Mouse (Mus musculus) splenic B cell, adult 2 months (primary cell): ENCODE results near the gene Prkd3.
A peak's percentile ranks its signal among the peaks of the same experiment; 100 is the strongest.

Experiments
- DNase-seq: peaks from one replicate; pipeline ENCODE4 v3.0.0-alpha.2; 2011; ENCODE audit warnings: low read depth, low spot score
- H3K27me3 ChIP-seq: 2 replicates; pipeline ENCODE4 v1.6.1; 2012; ENCODE audit warnings: mild to moderate bottlenecking, low read length, moderate library complexity, mixed read lengths; ENCODE audit not compliant: control insufficient read depth, poor library complexity, insufficient read depth, severe bottlenecking
- H3K36me3 ChIP-seq: 2 replicates; pipeline ENCODE4 v1.6.1; 2012; ENCODE audit warnings: mild to moderate bottlenecking, low read length, moderate library complexity, mixed read lengths; ENCODE audit not compliant: control insufficient read depth, poor library complexity, insufficient read depth, severe bottlenecking

The Prkd3 gene

GRCm38 (mm10) chr17:78991549-78991948 is 29.1 kb downstream of the Prkd3 start:
- DNase-seq = no peak
- Histone ChIP-seq H3K27me3 (no peaks in the 10 kb centered on the region), H3K36me3 (no peaks in the 10 kb centered on the region)

DNA sequence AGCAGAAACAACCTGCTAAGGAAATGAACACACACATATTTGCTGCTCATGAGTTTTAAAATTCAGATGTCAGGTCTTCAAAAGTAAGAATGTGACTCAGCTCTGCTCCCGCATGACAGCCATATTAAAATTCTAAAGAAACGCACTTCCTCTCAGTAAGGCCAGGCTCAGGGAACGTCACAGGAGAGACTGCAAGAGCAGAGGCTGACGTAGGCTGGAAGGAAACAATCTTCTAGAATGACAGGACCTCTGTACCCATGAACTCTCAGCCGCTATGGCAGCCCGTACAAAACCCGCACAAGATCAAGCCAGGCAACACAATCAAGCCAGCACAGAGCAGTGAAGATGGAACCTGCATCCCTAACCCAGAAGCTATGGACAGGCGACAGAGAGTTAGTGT is 31.6 kb downstream of the Prkd3 start:
- no peaks in the 10 kb centered on the region for H3K36me3 ChIP-seq
- H3K27me3 ChIP-seq = no peaks in the 10 kb centered on the region
- DNase-seq = no peak

- DNase-seq = no peak
- H3K36me3 ChIP-seq = peaks cover 3% of the 10 kb centered on the region; the same call in 1 of the 2 replicates
- H3K27me3 ChIP-seq = no peaks in the 10 kb centered on the region
Observed at GRCm38 (mm10) chr17:78983736-78984135, 36.9 kb downstream of the Prkd3 start.

- no peaks in the 10 kb centered on the region for H3K27me3 ChIP-seq
- no peak for DNase-seq
- H3K36me3 ChIP-seq = peaks cover 3% of the 10 kb centered on the region; the same call in 1 of the 2 replicates
Observed at GRCm38 (mm10) chr17:78983166-78983565, 37.5 kb downstream of the Prkd3 start.

DNA sequence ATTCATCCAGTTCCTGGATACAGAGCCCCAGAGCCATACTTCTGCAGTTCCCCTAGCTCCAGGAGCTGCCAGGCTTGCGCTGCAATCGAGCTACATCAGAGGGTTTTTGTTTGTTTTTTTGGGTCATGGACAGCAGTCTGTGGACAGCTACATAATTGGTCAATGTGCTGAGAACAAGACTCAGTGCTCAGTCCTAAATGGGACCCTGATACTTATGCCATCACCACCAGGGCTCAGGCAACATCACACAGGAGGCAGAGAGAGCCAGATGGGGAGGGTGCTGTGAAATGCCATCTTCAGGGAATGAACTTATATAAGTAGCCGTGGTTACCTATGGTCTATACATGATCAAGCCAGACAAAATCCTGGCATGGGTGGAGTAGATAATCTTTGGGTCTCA is 52.1 kb downstream of the Prkd3 start:
- Histone ChIP-seq H3K27me3 (no peaks in the 10 kb centered on the region), H3K36me3 (0 out of 2 replicates have a peak, but pooled peaks cover 5% of the 10 kb centered on the region)
- DNase-seq = no peak

GRCm38 (mm10) chr17:78966092-78966883 is 54.3 kb downstream of the Prkd3 start:
- peaks cover 4% of the 10 kb centered on the region; the same call in 1 of the 2 replicates for H3K36me3 ChIP-seq
- H3K27me3 ChIP-seq = no peaks in the 10 kb centered on the region
- DNase-seq = no peak

GRCm38 (mm10) chr17:78964387-78964786 is 56.2 kb downstream of the Prkd3 start:
- DNase-seq = no peak
- H3K36me3 ChIP-seq = peaks cover 4% of the 10 kb centered on the region; the same call in 1 of the 2 replicates
- no peaks in the 10 kb centered on the region for H3K27me3 ChIP-seq

GRCm38 (mm10) chr17:78959473-78959872 is 61.1 kb downstream of the Prkd3 start:
- peaks cover 10% of the 10 kb centered on the region; the same call in 1 of the 2 replicates for H3K36me3 ChIP-seq
- no peak for DNase-seq
- H3K27me3 ChIP-seq = no peaks in the 10 kb centered on the region

- no peak for DNase-seq
- Histone ChIP-seq H3K27me3 (no peaks in the 10 kb centered on the region), H3K36me3 (peaks cover 14% of the 10 kb centered on the region)
Observed at GRCm38 (mm10) chr17:78953240-78953639, 67.4 kb downstream of the Prkd3 start.

DNA sequence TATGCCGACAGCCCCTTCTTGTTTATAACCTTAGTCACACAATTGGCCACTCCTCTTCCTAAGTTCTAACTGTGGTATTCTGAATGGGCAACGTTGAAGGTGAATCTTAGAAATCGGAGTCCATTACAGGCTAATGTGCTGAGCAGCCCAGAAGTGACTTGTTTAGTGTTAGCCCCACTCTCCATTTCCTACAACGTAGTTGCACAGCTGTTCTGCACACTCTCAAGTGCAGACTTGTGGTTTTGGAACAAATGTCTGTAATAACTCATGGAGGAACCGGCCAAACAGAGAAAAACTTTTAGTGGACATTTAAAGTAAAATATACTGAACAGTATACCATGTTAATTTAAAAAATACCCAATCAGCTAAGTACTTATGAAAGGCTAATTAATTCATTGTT is 68.5 kb downstream of the Prkd3 start:
- Histone ChIP-seq H3K36me3 (peaks cover 14% of the 10 kb centered on the region), H3K27me3 (no peaks in the 10 kb centered on the region)
- DNase-seq = no peak

DNA sequence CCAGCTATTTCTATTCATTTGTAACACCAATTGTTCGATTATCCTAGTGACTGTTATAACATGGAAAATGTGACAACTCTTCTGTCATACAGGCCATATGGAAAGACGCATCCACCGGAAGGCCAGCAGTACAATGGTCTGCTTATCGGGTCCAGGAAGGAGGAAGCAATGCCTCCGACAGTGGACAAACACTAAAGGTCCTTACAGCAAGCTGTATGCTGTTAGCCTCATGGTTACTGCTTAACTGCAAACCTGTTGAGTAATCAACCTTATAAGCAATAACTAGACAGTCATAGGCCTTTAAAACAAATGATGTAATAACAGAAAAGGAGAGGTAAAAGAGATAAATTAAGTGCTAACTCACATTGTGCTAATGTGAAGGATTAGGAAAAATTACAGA is 69.4 kb downstream of the Prkd3 start:
- DNase-seq = no peak
- Histone ChIP-seq H3K27me3 (no peaks in the 10 kb centered on the region), H3K36me3 (peaks cover 14% of the 10 kb centered on the region)

DNA sequence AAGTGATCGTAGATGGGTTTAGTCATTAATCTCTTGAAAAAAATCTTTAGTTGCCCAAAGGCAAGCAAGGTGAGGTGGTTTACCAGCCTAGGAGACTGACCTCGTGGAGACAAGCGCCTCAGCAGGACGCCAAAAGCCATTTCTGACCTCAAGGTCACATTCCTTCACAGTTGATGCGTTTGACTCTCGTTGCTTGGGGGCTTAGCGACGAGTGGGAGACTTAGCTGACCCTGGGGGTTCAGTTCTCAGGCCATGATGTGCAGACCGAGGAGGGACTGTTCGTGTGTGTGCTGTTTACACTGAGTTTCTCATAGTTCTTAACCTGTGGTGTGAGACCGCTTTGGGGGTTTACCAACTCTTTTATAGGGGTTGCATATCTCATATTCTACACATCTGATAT is 78.0 kb downstream of the Prkd3 start:
- no peak for DNase-seq
- Histone ChIP-seq H3K36me3 (peaks cover 2% of the 10 kb centered on the region; the same call in 1 of the 2 replicates), H3K27me3 (no peaks in the 10 kb centered on the region)

DNA sequence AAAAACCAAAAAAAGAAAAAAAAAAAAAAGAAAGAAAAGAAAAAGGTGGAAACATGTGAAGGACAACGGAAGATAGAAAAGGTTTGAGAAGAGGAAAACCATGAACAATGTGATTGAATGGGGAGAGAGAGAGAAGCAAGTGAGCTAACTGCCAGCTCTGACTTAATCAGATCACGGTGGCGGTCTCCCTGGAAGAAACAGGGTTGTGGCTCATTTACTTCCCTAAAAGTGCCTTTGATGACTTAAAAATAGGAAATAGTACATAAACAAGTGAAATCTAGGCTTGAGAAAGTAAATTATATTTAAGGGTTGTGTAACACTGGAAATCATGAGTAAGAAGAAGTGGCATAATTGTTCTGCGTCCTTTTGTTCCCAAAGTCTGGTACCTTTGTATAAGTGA is 81.7 kb downstream of the Prkd3 start:
- no peak for DNase-seq
- Histone ChIP-seq H3K27me3 (no peaks in the 10 kb centered on the region), H3K36me3 (peaks cover 5% of the 10 kb centered on the region; the same call in 1 of the 2 replicates)

GRCm38 (mm10) chr17:78937229-78937853 is 83.3 kb downstream of the Prkd3 start:
- DNase-seq = peak; percentile 11
- Histone ChIP-seq H3K27me3 (no peaks in the 10 kb centered on the region), H3K36me3 (peaks cover 9% of the 10 kb centered on the region)

DNA sequence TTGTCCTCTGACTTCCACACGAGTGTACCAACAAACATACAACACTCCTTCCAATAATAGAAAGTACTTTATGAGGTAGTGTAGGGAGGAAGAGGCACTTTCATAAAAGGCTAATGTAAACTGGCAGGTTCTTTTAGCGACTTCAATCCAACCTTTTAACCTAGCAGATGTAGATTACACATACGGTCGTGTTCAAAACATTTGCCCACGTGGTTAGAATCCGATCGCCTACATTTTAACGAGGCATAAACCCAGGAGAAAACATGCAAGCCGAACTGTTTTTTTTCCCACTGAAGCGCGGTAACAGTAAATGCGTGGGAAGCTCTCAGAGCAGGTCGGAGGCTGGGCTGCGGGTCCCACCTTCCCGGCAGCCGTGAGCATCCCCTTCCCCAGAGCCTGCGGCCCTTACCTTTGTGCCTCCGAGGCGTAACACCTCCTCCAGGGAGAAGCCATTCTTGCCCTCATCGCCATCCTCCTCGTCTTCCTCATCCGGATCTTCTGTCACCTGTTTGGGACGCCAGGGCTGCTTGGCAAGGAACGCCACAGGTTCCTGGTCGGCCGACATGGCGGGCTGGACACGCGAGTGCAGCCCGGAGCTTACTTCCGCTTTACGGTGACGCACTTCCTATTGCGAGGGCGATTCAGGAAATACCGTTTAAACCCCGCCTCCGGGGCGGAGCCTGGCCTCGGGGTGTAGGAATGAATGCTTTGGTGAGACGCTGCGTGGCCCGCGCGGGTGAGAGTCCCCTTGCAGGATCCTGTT is 84.0 kb downstream of the Prkd3 start, which contains the start of the genes Cebpz and Ndufaf7:
Gene Cebpz (minus strand): TSS at position 601 of the 763 bp plus-strand sequence.
Gene Ndufaf7 (plus strand): TSS at position 671 of the 763 bp plus-strand sequence.
- peaks cover 13% of the 10 kb centered on the region for H3K36me3 ChIP-seq
- peak; percentile 98 for DNase-seq

More for the DNA sequence above, 84.0 kb downstream of the Prkd3 start, which contains the start of the genes Cebpz and Ndufaf7:
- no peaks in the 10 kb centered on the region for H3K27me3 ChIP-seq
